Mouse (Mus musculus) liver, embryonic 13.5 days (tissue): ENCODE data around the gene Slc44a4. TPM values are rescaled to one million over a fixed set of nuclear protein-coding genes. Genes with fewer than 3 reads are reported as not detected.

Source experiments
- ATAC-seq: fragments of 200-750 bp; cut with Nextera tagmentation; 2 replicates; pipeline ENCODE4 v1.8.0; 2017; ENCODE audit warnings: low read depth, mild to moderate bottlenecking, moderate number of reproducible peaks, moderate library complexity
- DNase-seq: peaks from one replicate; pipeline ENCODE4 v3.0.0; 2022
- H3K27ac ChIP-seq: fragments of 300-500 bp; sonication (generic); 2 replicates; pipeline ENCODE4 v1.5.1; 2015; ENCODE audit warnings: moderate library complexity, mild to moderate bottlenecking, inconsistent platforms
- H3K27me3 ChIP-seq: fragments of 300-500 bp; sonication (generic); 2 replicates; pipeline ENCODE4 v1.6.1; 2015; ENCODE audit warnings: mild to moderate bottlenecking, inconsistent platforms
- H3K36me3 ChIP-seq: fragments of 300-500 bp; sonication (generic); 2 replicates; pipeline ENCODE4 v1.6.1; 2015; ENCODE audit warnings: mild to moderate bottlenecking, inconsistent platforms
- H3K4me1 ChIP-seq: fragments of 300-500 bp; sonication (generic); replicated peaks from 2 replicates; pipeline ENCODE4 v1.6.1; 2015; ENCODE audit warnings: inconsistent platforms
- H3K4me2 ChIP-seq: fragments of 300-500 bp; sonication (generic); 2 replicates; pipeline ENCODE4 v1.6.1; 2015; ENCODE audit warnings: inconsistent platforms, mild to moderate bottlenecking, moderate library complexity
- H3K4me3 ChIP-seq: fragments of 300-500 bp; sonication (generic); replicated peaks from 2 replicates; pipeline ENCODE4 v1.5.1; 2015; ENCODE audit warnings: mild to moderate bottlenecking, inconsistent platforms
- H3K9ac ChIP-seq: fragments of 300-500 bp; sonication (generic); 2 replicates; pipeline ENCODE4 v1.6.1; 2015; ENCODE audit warnings: mild to moderate bottlenecking, inconsistent platforms
- H3K9me3 ChIP-seq: fragments of 300-500 bp; sonication (generic); replicated peaks from 2 replicates; pipeline ENCODE4 v1.6.1; 2016; ENCODE audit warnings: inconsistent platforms
- WGBS: fragments of 180-500 bp; shearing (Covaris S2); methylation state at CpG from one replicate; pipeline ENCODE4 v1.1.7; 2015; ENCODE audit not compliant: insufficient replicate concordance; 5-methylcytosine and 5-hydroxymethylcytosine counted together
- polyA plus RNA-seq: library from polyadenylated mRNA; unstranded; fragments of >200 nt; fragmentation: Nextera tagmentation; extraction: Ambion mirVana; gene quantifications from 2 replicates; pipeline ENCODE4 v1.2.1, GENCODE M21; 2015

The Slc44a4 gene
- polyA plus RNA-seq, 1 experiment from 2014 or later = 1.5 TPM

GRCm38 (mm10) chr17:34928841-34929240 lies 14.6 kb downstream of the Slc44a4 start:
- no peak overlapping the region for H3K27ac ChIP-seq
- DNase-seq (no peak), ATAC-seq (no peak)
- no peaks in the 10 kb centered on the region for H3K9me3 ChIP-seq
- H3K4me3 ChIP-seq = no peak overlapping the region
- 41% methylated on average over 4 of the region's 4 CpGs for WGBS
- no peak overlapping the region for H3K9ac ChIP-seq
- H3K4me2 ChIP-seq = no peak overlapping the region
- H3K27me3 ChIP-seq = no peaks in the 10 kb centered on the region
- H3K4me1 ChIP-seq = peaks cover 37% of the 10 kb centered on the region
- H3K36me3 ChIP-seq = 0 out of 2 replicates have a peak, but pooled peaks cover 4% of the 10 kb centered on the region

GRCm38 (mm10) chr17:34931061-34931734 lies 16.9 kb downstream of the Slc44a4 start, which contains the start of gene Neu1:
Gene Neu1, plus strand, starts transcription at chr17:34931253.
- peak within 1 kb of the TSS; percentile 76 for H3K4me3 ChIP-seq
- H3K4me1 ChIP-seq = peaks cover 53% of the 10 kb centered on the region
- H3K4me2 ChIP-seq = peak within 1 kb of the TSS; percentile 97
- H3K27me3 ChIP-seq = no peaks in the 10 kb centered on the region
- H3K36me3 ChIP-seq = peaks cover 6% of the 10 kb centered on the region; the same call in 1 of the 2 replicates
- peak; percentile 93 for ATAC-seq
- H3K27ac ChIP-seq = peak within 1 kb of the TSS; percentile 65
- H3K9ac ChIP-seq = peak within 1 kb of the TSS; percentile 82
- under 1% methylated on average over 37 of the region's 38 CpGs for WGBS
- peak; percentile 95 for DNase-seq
- no peaks in the 10 kb centered on the region for H3K9me3 ChIP-seq

DNA sequence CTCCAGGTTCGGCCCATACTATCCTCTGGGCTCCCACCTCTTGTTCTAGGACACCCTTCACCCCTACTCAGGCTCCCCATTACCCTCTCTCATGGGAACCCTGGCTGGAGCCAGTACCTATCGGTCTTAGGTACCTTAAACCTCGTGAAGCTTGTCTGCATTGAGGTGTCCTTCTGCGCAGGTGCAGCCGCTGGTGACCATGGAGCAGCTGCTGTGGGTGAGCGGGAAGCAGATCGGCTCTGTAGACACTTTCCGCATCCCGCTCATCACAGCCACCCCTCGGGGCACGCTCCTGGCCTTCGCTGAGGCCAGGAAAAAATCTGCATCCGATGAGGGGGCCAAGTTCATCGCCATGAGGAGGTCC lies 17.5 kb downstream of the Slc44a4 start:
- peak overlapping the region; percentile 82 for H3K9ac ChIP-seq
- peak overlapping the region; percentile 76 for H3K4me3 ChIP-seq
- H3K27me3 ChIP-seq = no peaks in the 10 kb centered on the region
- ATAC-seq (no peak; the same call in 1 of the 2 replicates), DNase-seq (no peak)
- H3K27ac ChIP-seq = peak overlapping the region; percentile 65
- H3K36me3 ChIP-seq = peaks cover 6% of the 10 kb centered on the region; the same call in 1 of the 2 replicates
- H3K4me2 ChIP-seq = peak overlapping the region; percentile 97
- H3K9me3 ChIP-seq = no peaks in the 10 kb centered on the region
- WGBS = 19% methylated on average over 14 of the region's 14 CpGs
- H3K4me1 ChIP-seq = peaks cover 53% of the 10 kb centered on the region

GRCm38 (mm10) chr17:34932287-34932686 lies 18.0 kb downstream of the Slc44a4 start:
- Histone ChIP-seq H3K27ac (no peak overlapping the region), H3K4me2 (peak overlapping the region; percentile 97), H3K9ac (peak overlapping the region; percentile 82), H3K4me3 (peak overlapping the region; percentile 76), H3K4me1 (peaks cover 53% of the 10 kb centered on the region), H3K36me3 (peaks cover 6% of the 10 kb centered on the region; the same call in 1 of the 2 replicates), H3K27me3 (no peaks in the 10 kb centered on the region), H3K9me3 (no peaks in the 10 kb centered on the region)
- 61% methylated on average over 8 of the region's 8 CpGs for WGBS
- DNase-seq = no peak
- no peak for ATAC-seq

DNA sequence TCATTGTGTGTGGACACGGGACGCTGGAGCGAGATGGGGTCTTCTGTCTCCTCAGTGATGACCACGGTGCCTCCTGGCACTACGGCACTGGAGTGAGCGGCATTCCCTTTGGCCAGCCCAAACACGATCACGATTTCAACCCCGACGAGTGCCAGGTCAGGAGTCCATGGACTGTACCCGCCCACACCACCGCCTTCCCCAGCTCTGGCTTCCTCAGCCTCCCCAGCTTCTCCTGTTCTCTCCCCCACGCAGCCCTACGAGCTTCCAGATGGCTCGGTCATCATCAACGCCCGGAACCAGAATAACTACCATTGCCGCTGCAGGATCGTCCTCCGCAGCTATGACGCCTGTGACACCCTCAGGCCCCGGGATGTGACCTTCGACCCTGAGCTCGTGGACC lies 19.8 kb downstream of the Slc44a4 start:
- WGBS = 79% methylated on average over 24 of the region's 24 CpGs
- peak overlapping the region; percentile 12; the same call in 1 of the 2 replicates for H3K4me2 ChIP-seq
- H3K27ac ChIP-seq = no peak overlapping the region
- no peaks in the 10 kb centered on the region for H3K9me3 ChIP-seq
- peaks cover 6% of the 10 kb centered on the region; the same call in 1 of the 2 replicates for H3K36me3 ChIP-seq
- no peak overlapping the region for H3K9ac ChIP-seq
- no peak overlapping the region for H3K4me3 ChIP-seq
- H3K4me1 ChIP-seq = peaks cover 53% of the 10 kb centered on the region
- H3K27me3 ChIP-seq = no peaks in the 10 kb centered on the region
- no peak for ATAC-seq
- DNase-seq = no peak

- H3K9ac ChIP-seq = no peak overlapping the region
Measured at GRCm38 (mm10) chr17:34934830-34935229, 20.6 kb downstream of the Slc44a4 start.

DNA sequence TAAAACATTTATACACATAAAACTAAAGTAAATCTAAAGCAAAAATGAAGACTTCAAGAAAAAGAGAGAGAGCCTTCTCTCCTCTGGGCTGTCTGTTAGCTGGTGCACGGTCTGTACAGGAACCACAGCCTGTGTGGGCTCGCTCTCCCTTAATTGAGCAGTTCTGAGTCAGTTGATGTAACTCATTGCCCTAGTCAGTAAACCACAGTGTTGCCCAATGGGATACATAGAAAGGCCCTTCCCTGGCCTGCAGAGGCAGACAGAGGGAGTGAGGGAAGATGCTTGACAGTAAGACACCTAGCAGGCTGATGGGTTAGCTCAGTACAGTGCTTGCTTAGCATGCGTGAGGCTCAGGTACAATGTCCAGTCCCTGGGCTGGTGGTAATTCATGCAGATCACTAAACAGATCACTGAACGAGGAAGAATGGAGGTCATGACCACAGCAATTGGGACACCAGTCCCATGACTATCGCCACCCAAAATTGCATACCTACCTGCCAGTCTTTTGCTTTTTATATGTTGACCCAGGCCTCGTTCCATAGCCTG lies 23.8 kb downstream of the Slc44a4 start:
- Histone ChIP-seq H3K36me3 (peaks cover 3% of the 10 kb centered on the region; the same call in 1 of the 2 replicates), H3K9ac (peak overlapping the region; percentile 22; the same call in 1 of the 2 replicates), H3K4me1 (peaks cover 46% of the 10 kb centered on the region), H3K27ac (no peak overlapping the region), H3K4me3 (no peak overlapping the region), H3K9me3 (no peaks in the 10 kb centered on the region), H3K4me2 (no peak overlapping the region), H3K27me3 (no peaks in the 10 kb centered on the region)
- WGBS = 78% methylated on average over 6 of the region's 6 CpGs
- ATAC-seq (no peak), DNase-seq (no peak)

More at GRCm38 (mm10) chr17:34934830-34935229, 20.6 kb downstream of the Slc44a4 start:
- H3K9me3 ChIP-seq = no peaks in the 10 kb centered on the region
- peaks cover 6% of the 10 kb centered on the region; the same call in 1 of the 2 replicates for H3K36me3 ChIP-seq
- no peak overlapping the region for H3K4me3 ChIP-seq
- H3K27ac ChIP-seq = no peak overlapping the region
- DNase-seq = no peak
- no peak overlapping the region for H3K4me2 ChIP-seq
- 43% methylated on average over 8 of the region's 8 CpGs for WGBS
- H3K4me1 ChIP-seq = peaks cover 53% of the 10 kb centered on the region
- no peak for ATAC-seq
- no peaks in the 10 kb centered on the region for H3K27me3 ChIP-seq

DNA sequence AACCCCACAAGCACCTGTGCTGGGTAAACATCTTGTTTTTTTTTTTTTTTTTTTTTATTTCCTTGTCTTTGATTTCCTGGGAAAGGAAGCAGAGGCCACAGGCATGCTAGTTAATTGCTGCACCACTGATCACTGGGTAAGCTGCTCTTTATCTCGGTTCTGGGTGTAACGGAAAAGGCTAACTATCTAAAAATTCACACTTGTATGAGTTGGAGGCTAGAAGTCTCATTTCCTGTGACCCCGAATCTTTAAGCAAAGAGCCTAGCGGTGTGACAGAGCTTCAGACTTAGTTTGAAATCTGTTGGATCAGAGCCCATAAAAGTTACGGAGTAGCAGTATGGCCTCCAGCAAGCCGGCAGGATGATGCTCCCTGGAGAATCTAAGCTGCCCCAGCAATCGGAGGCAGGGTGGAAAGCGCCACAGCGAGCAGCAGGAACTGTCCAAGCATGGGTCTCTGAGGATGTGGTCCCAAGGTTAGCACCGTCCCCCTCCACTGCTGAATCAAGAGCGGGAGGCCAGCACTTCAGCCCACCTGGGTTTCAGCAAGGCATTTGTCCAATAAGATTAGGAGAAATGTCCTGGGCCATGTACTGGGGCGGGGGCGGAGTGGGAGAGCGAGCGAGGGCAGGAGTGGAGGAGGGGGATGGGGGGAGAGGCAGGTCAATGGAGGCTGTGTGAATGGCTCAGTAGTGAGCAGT lies 27.2 kb downstream of the Slc44a4 start:
- H3K9me3 ChIP-seq = no peaks in the 10 kb centered on the region
- WGBS = 9% methylated on average over 15 of the region's 15 CpGs
- peak overlapping the region; percentile 57 for H3K9ac ChIP-seq
- peaks cover 29% of the 10 kb centered on the region for H3K4me1 ChIP-seq
- no peaks in the 10 kb centered on the region for H3K36me3 ChIP-seq
- peak overlapping the region; percentile 70 for H3K4me2 ChIP-seq
- DNase-seq = no peak
- peak; percentile 56 for ATAC-seq
- peak overlapping the region; percentile 45 for H3K4me3 ChIP-seq
- no peaks in the 10 kb centered on the region for H3K27me3 ChIP-seq
- peak overlapping the region; percentile 74 for H3K27ac ChIP-seq

DNA sequence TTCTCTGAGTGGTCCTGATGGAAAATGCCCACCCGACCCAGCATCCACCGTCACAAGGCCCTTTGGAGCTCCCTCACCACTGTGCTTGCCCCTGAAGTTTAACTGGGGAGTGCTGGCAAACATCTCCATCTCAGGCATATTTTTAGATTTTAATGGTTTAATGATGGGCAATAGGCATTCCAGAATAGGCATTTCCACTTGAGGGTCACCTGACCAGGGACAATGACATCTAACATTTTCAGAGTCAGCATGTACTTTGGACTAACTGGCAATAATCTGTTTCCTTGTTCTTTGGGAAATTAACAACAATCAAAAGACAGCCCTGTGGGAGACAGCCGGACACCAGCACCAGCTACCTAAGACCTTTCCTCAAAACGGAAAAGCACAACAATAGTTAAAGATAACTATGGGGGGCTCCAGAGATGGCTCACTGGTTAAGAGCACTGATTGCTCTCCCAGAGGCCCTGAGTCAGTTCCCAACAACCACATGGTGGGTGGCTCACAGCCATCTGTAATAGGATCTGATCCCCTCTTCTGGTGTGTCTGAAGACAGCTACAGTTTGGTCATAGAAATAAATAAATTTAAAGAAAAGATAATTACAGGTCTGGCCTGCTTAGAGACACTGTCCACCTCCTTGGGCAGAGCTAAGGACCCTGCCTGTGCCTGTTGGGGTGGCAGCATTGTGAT lies 29.0 kb downstream of the Slc44a4 start:
- Histone ChIP-seq H3K27ac (no peak overlapping the region), H3K36me3 (no peaks in the 10 kb centered on the region), H3K4me3 (no peak overlapping the region), H3K4me1 (peaks cover 29% of the 10 kb centered on the region), H3K9me3 (no peaks in the 10 kb centered on the region), H3K9ac (no peak overlapping the region), H3K4me2 (no peak overlapping the region), H3K27me3 (no peaks in the 10 kb centered on the region)
- DNase-seq (no peak), ATAC-seq (no peak)
- 82% methylated on average over 4 of the region's 4 CpGs for WGBS

- H3K27me3 ChIP-seq = no peaks in the 10 kb centered on the region
- H3K4me3 ChIP-seq = no peak overlapping the region
- H3K27ac ChIP-seq = no peak overlapping the region
- H3K4me2 ChIP-seq = no peak overlapping the region
- H3K9me3 ChIP-seq = no peaks in the 10 kb centered on the region
- peaks cover 32% of the 10 kb centered on the region for H3K4me1 ChIP-seq
- H3K36me3 ChIP-seq = peaks cover 1% of the 10 kb centered on the region
- DNase-seq (no peak), ATAC-seq (no peak)
- H3K9ac ChIP-seq = no peak overlapping the region
Measured at GRCm38 (mm10) chr17:34944362-34944761, 30.1 kb downstream of the Slc44a4 start.
